Mouse (Mus musculus): ENCODE results near the gene Cisd2. TPM values are rescaled to one million over a fixed set of nuclear protein-coding genes. Genes with fewer than 3 reads are reported as not detected.

The Cisd2 gene
- polyA plus RNA-seq, 1 experiment from 2014 or later: 60.7 TPM

DNA sequence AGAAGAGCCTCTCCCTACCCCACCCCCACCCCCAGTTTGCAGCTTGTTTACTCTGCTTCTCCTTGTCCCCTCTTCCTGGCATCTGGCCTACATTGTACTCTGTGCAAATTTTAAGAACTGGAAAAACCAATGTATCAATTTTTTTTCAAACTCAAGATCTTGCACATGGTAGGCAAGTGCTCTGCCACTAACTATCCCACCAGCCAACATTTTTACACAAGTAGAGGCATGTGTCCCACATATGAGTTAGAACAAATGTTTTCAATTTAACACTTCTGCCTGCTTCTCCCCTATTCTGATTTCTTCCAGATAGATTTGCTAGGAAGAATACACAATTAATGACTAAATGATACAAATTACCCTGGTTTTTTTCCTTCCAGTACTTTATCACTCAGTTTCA, 26.6 kb downstream of the Cisd2 start:
- no peaks in the 10 kb centered on the region for H3K36me3 ChIP-seq (replicated peaks; ENCODE audit: control insufficient read depth, insufficient read depth)
- DNase-seq (ENCODE audit: low spot score): no peak

DNA sequence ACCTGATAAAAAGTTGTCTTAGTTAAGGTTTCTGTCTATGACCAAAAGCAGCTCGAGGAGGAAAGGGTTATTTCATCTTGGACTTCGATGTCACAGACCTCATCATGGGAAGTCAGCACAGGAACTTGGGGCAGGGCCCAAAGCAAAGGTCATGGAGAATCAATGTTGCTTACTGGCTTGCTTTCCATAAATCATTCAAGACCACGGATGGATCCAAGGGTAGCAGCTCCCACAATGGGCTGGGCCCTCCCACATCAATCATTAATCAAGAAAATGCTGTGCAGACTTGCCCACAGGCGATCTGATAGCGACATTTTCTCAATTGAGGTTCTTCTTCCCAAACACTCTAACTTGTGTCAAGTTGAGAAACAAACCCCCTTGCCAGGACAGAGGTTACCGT, 27.6 kb downstream of the Cisd2 start:
- Histone ChIP-seq H3K9me3 (ENCODE audit: control insufficient read depth, low read length) (no peaks in the 10 kb centered on the region), H3K9ac (no peak overlapping the region), H3K4me1 (replicated peaks; ENCODE audit: control insufficient read depth, insufficient read depth, low read length) (no peaks in the 10 kb centered on the region), H3K27me3 (ENCODE audit: control insufficient read depth, insufficient read depth, low read length) (no peaks in the 10 kb centered on the region), H3K4me3 (replicated peaks; ENCODE audit: low read length) (no peak overlapping the region), H3K4me2 (replicated peaks) (no peak overlapping the region), H3K36me3 (replicated peaks; ENCODE audit: control insufficient read depth, insufficient read depth) (no peaks in the 10 kb centered on the region), H3K27ac (no peak overlapping the region)
- ATAC-seq (ENCODE audit: low FRiP score): no peak
- DNase-seq (ENCODE audit: low spot score): no peak
- WGBS: 46% methylated on average over 6 of the region's 6 CpGs

More for the DNA sequence above, 26.6 kb downstream of the Cisd2 start:
- H3K27ac ChIP-seq: no peak overlapping the region
- no peaks in the 10 kb centered on the region for H3K9me3 ChIP-seq (ENCODE audit: control insufficient read depth, low read length)
- H3K9ac ChIP-seq: no peak overlapping the region
- H3K4me3 ChIP-seq (replicated peaks; ENCODE audit: low read length): no peak overlapping the region
- no peaks in the 10 kb centered on the region for H3K27me3 ChIP-seq (ENCODE audit: control insufficient read depth, insufficient read depth, low read length)
- no peak for ATAC-seq (ENCODE audit: low FRiP score)
- H3K4me1 ChIP-seq (replicated peaks; ENCODE audit: control insufficient read depth, insufficient read depth, low read length): no peaks in the 10 kb centered on the region
- no peak overlapping the region for H3K4me2 ChIP-seq (replicated peaks)

DNA sequence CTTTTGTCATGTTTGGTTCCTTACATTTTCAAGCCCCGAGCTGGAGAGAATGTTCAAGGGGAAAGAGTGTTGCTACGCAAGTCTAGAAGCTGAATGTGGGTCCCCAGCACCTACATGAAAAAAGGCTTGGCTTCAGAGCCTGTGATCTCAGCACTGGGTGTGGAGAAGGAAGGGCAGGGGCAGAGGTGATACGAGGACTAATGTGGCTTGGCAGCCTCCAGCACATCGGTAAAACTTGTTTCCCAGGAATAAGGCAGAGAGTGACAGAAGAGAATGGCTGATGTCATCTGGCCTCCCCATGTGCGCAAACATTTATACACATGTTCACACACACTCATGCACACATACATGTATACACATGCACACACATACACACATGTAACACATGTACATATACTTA, 28.6 kb downstream of the Cisd2 start:
- Histone ChIP-seq H3K4me1 (replicated peaks; ENCODE audit: control insufficient read depth, insufficient read depth, low read length) (no peaks in the 10 kb centered on the region), H3K36me3 (replicated peaks; ENCODE audit: control insufficient read depth, insufficient read depth) (no peaks in the 10 kb centered on the region), H3K4me3 (replicated peaks; ENCODE audit: low read length) (no peak overlapping the region), H3K27me3 (ENCODE audit: control insufficient read depth, insufficient read depth, low read length) (no peaks in the 10 kb centered on the region), H3K4me2 (replicated peaks) (no peak overlapping the region), H3K9me3 (ENCODE audit: control insufficient read depth, low read length) (no peaks in the 10 kb centered on the region), H3K27ac (no peak overlapping the region), H3K9ac (no peak overlapping the region)
- WGBS: 85% methylated on average over 5 of the region's 5 CpGs
- ATAC-seq (ENCODE audit: low FRiP score): no peak
- DNase-seq (ENCODE audit: low spot score): no peak

DNA sequence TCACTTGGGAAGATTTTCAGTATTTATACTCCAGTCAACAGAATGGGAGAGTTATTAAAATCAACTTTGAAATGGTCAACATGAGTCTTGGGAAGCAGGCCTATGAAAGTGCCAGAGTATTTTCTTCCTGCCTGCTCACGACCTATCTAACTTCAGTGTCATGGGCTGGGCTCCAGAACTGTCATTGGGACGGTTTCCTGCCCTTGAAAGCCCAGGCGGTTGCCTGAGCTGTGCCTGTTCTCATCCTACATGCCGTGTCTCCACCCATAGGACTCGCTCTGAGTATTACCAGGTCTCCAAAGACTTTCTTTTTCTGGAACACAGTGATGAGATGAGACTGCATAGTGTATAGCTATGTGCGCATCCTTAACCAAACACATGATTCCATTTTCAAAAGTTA, 30.5 kb downstream of the Cisd2 start:
- no peaks in the 10 kb centered on the region for H3K9me3 ChIP-seq (ENCODE audit: control insufficient read depth, low read length)

DNA sequence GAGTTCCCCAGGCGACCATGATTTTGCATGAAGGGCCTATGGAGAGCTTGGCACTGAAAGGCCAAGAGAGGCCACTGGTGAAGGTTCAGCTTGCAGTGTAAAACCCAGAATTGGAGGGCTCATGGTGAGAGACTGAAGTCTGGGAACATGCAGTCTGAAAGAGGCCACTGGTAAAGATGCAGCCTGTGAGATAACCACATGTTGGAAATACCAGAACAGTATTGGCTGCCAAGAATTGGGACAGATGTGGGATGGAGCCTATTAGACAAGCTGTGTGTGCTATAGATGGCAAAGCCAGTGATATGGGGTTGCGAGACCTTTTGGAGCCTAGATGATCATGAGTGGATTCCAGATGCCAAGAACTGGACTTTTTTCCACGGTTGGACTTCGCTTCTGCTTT, 43.9 kb downstream of the Cisd2 start:
- WGBS: 97% methylated on average over 4 of the region's 4 CpGs
- ATAC-seq (ENCODE audit: low FRiP score): no peak

More for the DNA sequence above, 30.5 kb downstream of the Cisd2 start:
- ATAC-seq (ENCODE audit: low FRiP score): no peak
- no peak for DNase-seq (ENCODE audit: low spot score)
- WGBS: 86% methylated on average over 6 of the region's 6 CpGs
- Histone ChIP-seq H3K9ac (no peak overlapping the region), H3K27ac (no peak overlapping the region), H3K4me3 (replicated peaks; ENCODE audit: low read length) (no peak overlapping the region), H3K36me3 (replicated peaks; ENCODE audit: control insufficient read depth, insufficient read depth) (no peaks in the 10 kb centered on the region), H3K27me3 (ENCODE audit: control insufficient read depth, insufficient read depth, low read length) (no peaks in the 10 kb centered on the region), H3K4me2 (replicated peaks) (no peak overlapping the region), H3K4me1 (replicated peaks; ENCODE audit: control insufficient read depth, insufficient read depth, low read length) (no peaks in the 10 kb centered on the region)

DNA sequence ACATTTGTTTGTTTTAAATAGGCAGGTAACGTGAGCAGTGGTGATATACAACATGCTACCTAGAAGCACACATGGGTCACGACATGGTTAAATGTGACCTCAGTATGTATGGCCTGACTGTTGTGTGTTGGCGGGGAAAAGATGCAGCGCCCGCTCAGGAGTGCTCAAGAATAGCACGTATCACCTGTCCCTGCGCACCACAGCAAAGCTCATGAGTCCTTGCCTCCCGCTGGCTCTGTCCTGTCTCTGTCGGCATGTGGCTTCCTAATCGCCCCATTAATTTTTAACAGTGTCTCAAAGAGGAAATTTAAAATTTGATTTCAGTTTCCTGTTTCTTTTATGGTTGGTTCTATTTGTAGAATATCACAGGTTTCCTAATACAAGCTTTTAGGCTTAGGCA, 46.3 kb downstream of the Cisd2 start:
- no peak for ATAC-seq (ENCODE audit: low FRiP score)
- no peaks in the 10 kb centered on the region for H3K4me1 ChIP-seq (replicated peaks; ENCODE audit: control insufficient read depth, insufficient read depth, low read length)
- H3K4me3 ChIP-seq (replicated peaks; ENCODE audit: low read length): no peak overlapping the region
- WGBS: 88% methylated on average over 10 of the region's 10 CpGs
- no peak overlapping the region for H3K27ac ChIP-seq
- no peaks in the 10 kb centered on the region for H3K9me3 ChIP-seq (ENCODE audit: control insufficient read depth, low read length)
- H3K36me3 ChIP-seq (replicated peaks; ENCODE audit: control insufficient read depth, insufficient read depth): no peaks in the 10 kb centered on the region
- no peak for DNase-seq (ENCODE audit: low spot score)
- H3K4me2 ChIP-seq (replicated peaks): no peak overlapping the region
- H3K27me3 ChIP-seq (ENCODE audit: control insufficient read depth, insufficient read depth, low read length): no peaks in the 10 kb centered on the region
- H3K9ac ChIP-seq: no peak overlapping the region

More for the DNA sequence above, 43.9 kb downstream of the Cisd2 start:
- Histone ChIP-seq H3K27me3 (ENCODE audit: control insufficient read depth, insufficient read depth, low read length) (no peaks in the 10 kb centered on the region), H3K9ac (no peak overlapping the region), H3K27ac (no peak overlapping the region), H3K4me2 (replicated peaks) (no peak overlapping the region), H3K9me3 (ENCODE audit: control insufficient read depth, low read length) (no peaks in the 10 kb centered on the region), H3K4me3 (replicated peaks; ENCODE audit: low read length) (no peak overlapping the region), H3K4me1 (replicated peaks; ENCODE audit: control insufficient read depth, insufficient read depth, low read length) (no peaks in the 10 kb centered on the region), H3K36me3 (replicated peaks; ENCODE audit: control insufficient read depth, insufficient read depth) (no peaks in the 10 kb centered on the region)
- DNase-seq (ENCODE audit: low spot score): no peak

DNA sequence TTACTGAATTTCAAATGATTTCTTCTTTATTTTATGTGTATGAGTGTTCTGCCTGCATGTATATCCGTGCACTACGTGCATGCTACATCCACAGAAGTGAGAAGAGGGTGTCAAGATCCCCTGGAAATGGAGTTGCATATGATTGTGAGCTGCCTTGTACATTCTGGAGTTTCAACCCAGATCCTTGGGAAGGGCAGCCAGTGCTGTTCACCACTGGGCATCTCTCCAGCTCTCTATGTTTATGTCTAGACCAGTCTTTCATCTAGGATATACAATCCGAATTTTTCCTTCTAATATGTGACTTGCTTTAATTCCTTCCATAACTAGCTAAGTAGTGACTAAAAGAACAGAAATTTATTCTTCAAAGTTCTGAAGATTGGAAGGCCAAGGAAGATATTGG, 47.9 kb downstream of the Cisd2 start:
- WGBS: 83% methylated on average over 3 of the region's 3 CpGs
- H3K4me1 ChIP-seq (replicated peaks; ENCODE audit: control insufficient read depth, insufficient read depth, low read length): no peaks in the 10 kb centered on the region
- no peak overlapping the region for H3K4me2 ChIP-seq (replicated peaks)
- no peaks in the 10 kb centered on the region for H3K27me3 ChIP-seq (ENCODE audit: control insufficient read depth, insufficient read depth, low read length)
- H3K27ac ChIP-seq: no peak overlapping the region
- DNase-seq (ENCODE audit: low spot score): no peak
- no peak overlapping the region for H3K9ac ChIP-seq
- no peak overlapping the region for H3K4me3 ChIP-seq (replicated peaks; ENCODE audit: low read length)
- no peaks in the 10 kb centered on the region for H3K36me3 ChIP-seq (replicated peaks; ENCODE audit: control insufficient read depth, insufficient read depth)
- no peak for ATAC-seq (ENCODE audit: low FRiP score)
- no peaks in the 10 kb centered on the region for H3K9me3 ChIP-seq (ENCODE audit: control insufficient read depth, low read length)

DNA sequence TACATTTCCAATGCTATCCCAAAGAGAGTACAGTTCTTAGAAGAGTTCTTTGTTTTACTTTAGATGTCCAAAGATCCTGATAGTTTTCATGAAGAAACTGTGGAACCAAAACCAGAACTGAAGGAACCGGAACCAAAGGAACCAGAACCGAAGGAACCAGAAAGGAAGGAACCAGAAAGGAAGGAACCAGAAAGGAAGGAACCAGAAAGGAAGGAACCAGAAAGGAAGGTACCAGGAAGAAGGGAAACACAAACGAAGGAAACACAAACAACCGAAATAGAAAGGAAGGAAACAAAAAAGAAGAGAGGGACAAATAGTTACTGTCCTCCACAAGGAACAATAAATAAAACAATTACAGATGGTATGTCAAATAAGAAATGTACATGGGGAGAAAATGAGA, 66.3 kb downstream of the Cisd2 start:
- ATAC-seq (ENCODE audit: low FRiP score) (no peak), DNase-seq (ENCODE audit: low spot score) (no peak)
- no peaks in the 10 kb centered on the region for H3K27me3 ChIP-seq (ENCODE audit: control insufficient read depth, insufficient read depth, low read length)
- no peak overlapping the region for H3K4me3 ChIP-seq (replicated peaks; ENCODE audit: low read length)
- no peak overlapping the region for H3K27ac ChIP-seq
- H3K9ac ChIP-seq: no peak overlapping the region
- H3K4me1 ChIP-seq (replicated peaks; ENCODE audit: control insufficient read depth, insufficient read depth, low read length): no peaks in the 10 kb centered on the region
- H3K9me3 ChIP-seq (ENCODE audit: control insufficient read depth, low read length): no peaks in the 10 kb centered on the region
- H3K36me3 ChIP-seq (replicated peaks; ENCODE audit: control insufficient read depth, insufficient read depth): no peaks in the 10 kb centered on the region
- no peak overlapping the region for H3K4me2 ChIP-seq (replicated peaks)
- WGBS: 87% methylated on average over 4 of the region's 4 CpGs

Other genes starting within 250 kb of the Cisd2 start
- 4.1 and 6.3 TPM in 2 replicates for gene Cenpe, start 211.4 kb downstream of the Cisd2 start, polyA plus RNA-seq (2014; fragmentation: Nextera tagmentation; extraction: Ambion mirVana)
- 4.6 and 5.5 TPM in 2 replicates for gene Bdh2, start 142.7 kb downstream of the Cisd2 start, polyA plus RNA-seq (2014; fragmentation: Nextera tagmentation; extraction: Ambion mirVana)
- gene Slc9b2, start 116.2 kb downstream of the Cisd2 start, polyA plus RNA-seq (2014; fragmentation: Nextera tagmentation; extraction: Ambion mirVana): 1.8 and 2.9 TPM in 2 replicates
- 0.16 and 0.37 TPM in 2 replicates for gene Slc9b1, start 75.9 kb downstream of the Cisd2 start, polyA plus RNA-seq (2014; fragmentation: Nextera tagmentation; extraction: Ambion mirVana)
- 403 and 439 TPM in 2 replicates for gene Ube2d3, start 14.2 kb upstream of the Cisd2 start, polyA plus RNA-seq (2014; fragmentation: Nextera tagmentation; extraction: Ambion mirVana)
- gene Manba, start 61.7 kb upstream of the Cisd2 start, polyA plus RNA-seq (2014; fragmentation: Nextera tagmentation; extraction: Ambion mirVana): 8.1 and 8.3 TPM in 2 replicates

Data from hindbrain, embryonic 14.5 days (tissue).